Mouse (Mus musculus) cortical plate, adult 2 months (tissue): Measurements from ENCODE around the gene Usf3.

Source experiments
- CTCF ChIP-seq: fragments of 200-500 bp; IDR thresholded peaks from 2 replicates; pipeline ENCODE4 v1.5.1; 2011; ENCODE audit warnings: mild to moderate bottlenecking, control low read depth, low read length; ENCODE audit not compliant: insufficient read depth; ENCODE audit errors: extremely low read depth
- POLR2A ChIP-seq: fragments of 200-500 bp; IDR thresholded peaks from 2 replicates; pipeline ENCODE4 v1.6.1; 2011; ENCODE audit warnings: mild to moderate bottlenecking, low read length, control low read depth; ENCODE audit not compliant: insufficient read depth; ENCODE audit errors: extremely low read depth

DNA sequence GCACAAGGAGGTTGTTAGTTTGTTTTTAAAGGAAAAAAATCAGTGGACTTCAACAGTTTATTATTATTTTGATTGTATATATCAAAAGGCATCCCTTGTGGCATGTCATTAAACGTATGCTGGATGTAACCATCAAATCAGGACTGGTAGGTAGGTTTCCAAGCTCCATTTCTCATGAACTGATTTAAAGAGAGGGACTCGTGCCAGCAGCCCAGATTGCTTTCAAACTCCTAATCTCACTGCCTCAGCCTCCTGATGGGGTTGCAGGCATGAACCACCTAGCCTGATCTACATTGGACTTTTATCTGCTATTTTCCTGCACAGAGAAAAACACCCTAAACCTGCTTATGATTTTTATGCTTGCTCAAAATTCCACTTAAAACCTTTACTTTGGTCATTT, 49.3 kb upstream of the Usf3 start:
- TF ChIP-seq POLR2A (no peak), CTCF (no peak)
